Mouse (Mus musculus) liver, adult 2 months (tissue): ENCODE results near the gene Bmpr1a.

Source experiments
- CTCF ChIP-seq: fragments of 200-500 bp; IDR thresholded peaks from 2 replicates; pipeline ENCODE4 v1.5.1; 2011; ENCODE audit warnings: low read depth, low read length, control low read depth
- POLR2A ChIP-seq: fragments of 200-500 bp; IDR thresholded peaks from 2 replicates; pipeline ENCODE4 v1.6.1; 2011; ENCODE audit warnings: low read length, control low read depth; ENCODE audit not compliant: insufficient read depth; ENCODE audit errors: extremely low read depth

DNA sequence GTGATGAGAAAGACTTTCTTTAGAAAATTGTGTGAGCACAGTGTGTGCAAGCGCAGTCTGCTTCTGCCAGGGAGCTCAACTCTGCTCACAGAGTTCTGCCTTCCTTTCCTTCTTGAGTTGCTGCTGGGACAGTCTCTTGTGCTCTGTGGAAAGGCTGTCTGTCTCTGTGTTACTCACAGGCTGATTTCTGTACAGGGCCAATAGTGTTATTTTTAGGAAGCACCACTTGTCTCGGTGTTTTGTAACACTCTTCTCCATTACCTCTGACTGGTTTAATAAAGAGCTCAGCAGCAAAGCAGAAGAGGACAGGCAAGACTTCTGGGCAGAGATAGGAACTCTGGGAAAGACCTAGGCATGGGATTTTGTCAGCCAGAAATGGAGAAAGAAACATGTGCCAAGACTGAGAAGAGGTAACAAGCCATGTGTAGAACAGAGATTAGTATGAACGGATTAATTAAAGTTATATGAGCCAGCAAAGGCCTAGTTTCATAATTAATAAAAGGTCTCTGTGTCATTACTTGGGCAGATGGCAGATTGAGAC, 62.5 kb downstream of the Bmpr1a start:
- no peak for TF ChIP-seq CTCF
- no peak for TF ChIP-seq POLR2A
